Mouse (Mus musculus) thymus, adult 18-20 months (tissue): ENCODE results near the gene Lrrc4b.

Source experiments
- DNase-seq, 2 experiments: peaks; one replicate each; pipeline ENCODE4 v3.0.0; 2022; ENCODE audit warnings: mixed read lengths in 2 of 2

The Lrrc4b gene

DNA sequence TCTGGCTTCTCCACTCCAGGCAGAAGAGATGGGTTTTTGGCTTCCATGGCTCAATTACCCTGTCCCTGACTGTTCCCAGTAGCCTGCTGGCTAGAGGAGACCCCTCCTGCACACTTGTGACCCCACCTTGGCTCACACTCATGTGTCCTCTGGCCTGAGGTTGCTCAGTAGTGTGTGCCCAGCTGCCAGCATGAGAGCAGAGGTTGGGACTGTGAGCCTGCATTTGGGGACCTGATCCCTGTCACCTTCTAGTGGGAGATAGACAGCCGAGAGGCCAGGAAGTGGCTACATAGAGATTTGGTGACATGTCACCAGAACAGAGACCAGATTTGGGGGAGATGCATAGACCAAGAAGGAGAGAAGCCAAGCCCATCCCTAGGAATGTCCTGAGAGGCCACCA is 8.4 kb downstream of the Lrrc4b start:
- no peak for DNase-seq

DNA sequence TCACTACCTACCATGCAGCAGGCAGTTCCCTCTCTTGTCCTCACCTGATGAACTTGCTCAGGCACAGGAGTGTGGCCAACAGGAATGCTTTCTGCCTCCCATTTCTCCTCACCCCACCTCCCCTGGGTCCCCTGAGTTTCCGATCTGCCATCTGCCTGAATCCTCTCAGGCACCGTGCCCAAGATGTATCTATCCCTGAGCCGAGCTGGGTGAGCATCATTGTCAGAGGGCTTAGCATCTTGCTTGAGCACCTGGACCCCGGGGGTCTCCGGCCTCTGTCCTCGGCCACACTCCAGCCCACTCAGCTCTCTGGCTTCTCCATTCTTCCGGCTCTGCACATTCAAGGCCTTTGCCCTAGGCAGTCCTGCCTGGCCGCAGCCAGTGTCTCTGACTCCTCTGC is 9.1 kb downstream of the Lrrc4b start:
- DNase-seq: no peak

DNA sequence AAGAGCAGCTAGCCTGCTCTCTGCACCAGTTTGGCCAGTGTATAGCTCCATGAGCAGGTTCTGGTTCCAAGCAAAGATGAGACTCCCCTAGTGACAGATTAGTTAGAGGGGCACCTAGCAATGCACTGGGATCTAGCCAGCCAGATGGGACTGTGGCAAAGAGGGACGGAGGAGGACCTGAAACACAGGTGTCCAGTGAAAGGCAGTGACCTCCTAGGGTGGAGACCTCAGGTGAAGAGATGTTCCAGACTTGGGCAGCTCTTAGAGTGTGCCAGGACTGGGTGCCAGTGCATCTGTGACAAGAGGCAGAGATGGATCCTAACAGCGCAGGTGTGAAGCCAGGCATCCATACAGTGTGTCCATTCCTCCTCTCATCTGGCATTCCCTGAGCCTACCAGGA is 10.9 kb downstream of the Lrrc4b start:
- no peak for DNase-seq

DNA sequence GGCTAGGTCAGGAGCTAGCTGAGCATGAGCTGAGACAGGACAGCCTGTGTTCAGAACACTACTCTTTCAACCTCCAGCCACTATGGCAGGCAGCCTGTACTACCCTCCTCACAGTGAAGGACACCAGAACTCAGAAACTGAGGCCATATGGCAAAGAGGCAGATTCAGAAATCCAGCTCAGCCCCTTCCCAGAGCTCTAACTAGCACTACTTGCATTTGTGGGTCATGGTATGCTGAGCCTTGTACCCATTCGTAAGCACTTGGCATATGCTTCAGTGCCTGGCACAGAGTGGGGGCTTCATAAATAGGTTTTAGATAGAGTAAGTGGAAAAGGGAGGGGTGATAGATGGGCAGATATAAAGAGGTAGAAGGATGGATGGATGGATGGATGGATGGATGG is 11.7 kb downstream of the Lrrc4b start:
- DNase-seq: no peak

DNA sequence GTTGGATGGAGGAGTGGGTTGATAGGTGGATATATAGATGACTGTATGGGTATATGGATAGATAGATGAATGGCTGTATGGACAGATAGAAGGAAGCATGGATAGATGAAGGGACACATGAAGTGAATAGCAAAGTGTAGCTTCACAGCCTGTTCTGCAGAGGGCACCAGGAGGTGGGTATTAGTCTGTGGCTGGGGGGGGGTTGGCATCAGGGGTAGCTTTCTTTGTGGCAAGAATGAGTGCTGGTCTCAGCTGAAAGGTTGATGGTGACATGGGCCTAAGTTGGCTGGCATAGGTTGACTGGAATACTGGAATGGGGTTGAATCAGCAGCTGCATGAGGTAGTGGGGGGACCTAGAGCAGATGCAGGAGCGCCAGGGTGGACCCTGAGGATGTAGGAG is 12.4 kb downstream of the Lrrc4b start:
- no peak for DNase-seq

DNA sequence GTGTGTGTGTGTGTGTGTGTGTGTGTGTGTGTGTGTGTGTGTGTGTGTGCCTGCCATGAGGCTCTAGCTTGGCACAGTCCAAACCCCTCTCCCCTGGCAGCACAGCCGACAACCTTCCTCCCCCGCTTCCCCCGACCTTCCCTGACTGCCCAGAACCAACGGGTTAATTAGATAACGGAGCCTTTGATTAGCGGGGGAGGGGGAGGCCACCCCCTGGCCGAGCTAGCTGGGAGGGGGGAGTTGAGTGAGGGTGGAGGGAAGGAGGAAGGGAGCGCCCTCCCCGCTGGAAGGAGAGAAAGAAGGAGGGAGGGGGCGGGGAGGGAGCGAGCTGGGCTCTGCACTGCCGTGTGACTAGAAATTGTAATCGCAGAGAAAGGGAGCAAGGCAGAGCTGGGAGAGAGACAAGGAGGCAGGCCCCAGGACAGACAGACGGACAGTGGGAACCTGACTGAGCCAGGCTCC is 12.9 kb downstream of the Lrrc4b start:
- no peak for DNase-seq

DNA sequence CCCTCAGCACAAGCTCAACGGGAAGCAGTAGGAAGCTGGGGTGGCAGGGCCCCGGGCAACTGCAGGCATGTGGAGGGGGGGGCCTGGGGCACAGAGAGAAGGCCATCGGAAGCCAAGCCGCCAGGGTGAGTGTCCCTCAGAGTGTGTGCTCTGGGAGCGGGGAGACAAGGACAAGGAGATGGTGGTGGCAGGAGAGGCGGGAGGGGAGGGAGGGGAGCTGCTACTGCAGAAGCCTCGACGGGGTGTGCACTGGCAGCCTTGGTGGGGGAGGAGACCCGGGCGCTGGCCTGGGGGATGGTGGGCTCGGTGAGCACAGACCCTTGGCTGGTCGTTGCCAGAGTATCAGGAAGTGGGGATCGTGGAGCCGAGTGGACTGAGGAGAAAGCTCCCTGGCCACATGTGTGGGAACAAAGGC is 13.6 kb downstream of the Lrrc4b start:
- no peak for DNase-seq

DNA sequence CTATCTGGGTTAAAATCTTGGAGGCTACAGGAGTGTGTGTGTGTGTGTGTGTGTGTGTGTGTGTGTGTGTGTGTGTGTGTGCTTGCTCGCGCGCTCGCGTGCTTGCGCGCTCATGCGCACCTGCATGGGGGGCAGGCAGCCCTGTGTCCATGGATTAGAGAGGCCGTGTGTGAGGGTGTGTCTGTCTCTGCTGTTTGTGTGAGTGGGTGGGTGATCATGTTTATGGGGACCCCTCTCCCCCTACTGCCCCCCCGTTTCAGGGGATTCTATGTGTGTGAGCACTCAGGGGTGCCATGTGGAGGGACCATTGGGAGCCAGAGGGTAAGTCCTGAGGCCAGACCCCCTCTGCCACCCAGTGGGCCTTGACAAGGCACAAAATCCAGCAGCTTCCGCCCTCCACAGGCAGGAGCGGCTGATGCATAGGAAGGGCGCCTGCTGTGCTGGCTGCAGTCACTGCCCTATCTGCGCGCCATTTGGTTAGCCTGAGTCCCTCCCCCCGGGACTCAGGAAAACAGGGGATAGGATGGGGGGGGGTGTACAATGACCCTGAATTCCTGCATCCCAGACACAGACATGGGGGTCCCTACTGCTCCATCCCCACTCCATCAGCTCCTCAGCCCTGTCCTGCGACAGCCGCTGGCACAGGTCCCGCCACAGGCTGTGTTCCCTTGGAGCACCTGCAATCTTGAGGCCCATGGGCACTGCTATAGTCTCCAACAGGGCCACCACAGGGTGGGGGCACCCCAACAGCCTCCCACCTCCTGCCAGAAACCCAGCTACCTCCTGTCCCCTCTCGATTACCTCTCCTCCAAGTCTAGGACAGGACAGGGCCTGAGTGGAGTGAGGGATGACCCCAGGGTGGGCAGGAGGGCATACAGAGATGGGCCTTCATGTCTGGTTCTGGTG is 14.7 kb downstream of the Lrrc4b start:
- DNase-seq: no peak

DNA sequence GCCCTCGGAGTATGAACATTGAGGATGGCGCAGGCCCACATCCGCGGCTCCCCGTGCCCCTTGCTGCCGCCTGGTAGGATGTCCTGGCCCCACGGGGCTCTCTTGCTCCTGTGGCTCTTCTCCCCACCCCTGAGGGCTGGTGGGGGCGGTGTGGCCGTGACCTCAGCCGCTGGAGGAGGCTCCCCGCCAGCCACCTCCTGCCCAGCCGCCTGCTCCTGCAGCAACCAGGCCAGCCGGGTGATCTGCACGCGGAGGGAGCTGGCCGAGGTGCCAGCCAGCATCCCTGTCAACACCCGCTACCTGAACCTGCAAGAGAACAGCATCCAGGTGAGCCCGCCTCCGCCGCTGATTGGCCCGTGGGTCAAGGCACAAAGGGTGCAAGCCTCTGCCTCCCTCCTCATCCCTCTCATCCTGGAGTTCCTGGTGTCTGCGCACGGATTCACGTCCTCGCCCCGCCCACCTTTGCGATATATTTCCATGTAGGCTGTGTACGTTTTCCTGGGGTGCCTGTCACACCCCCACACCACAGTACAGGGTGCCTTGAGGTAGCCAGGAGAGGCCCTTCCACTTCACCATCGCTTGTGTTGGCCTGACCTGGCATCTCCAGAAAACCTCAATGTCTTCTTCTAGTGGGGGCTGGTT is 16.2 kb downstream of the Lrrc4b start:
- DNase-seq: no peak

DNA sequence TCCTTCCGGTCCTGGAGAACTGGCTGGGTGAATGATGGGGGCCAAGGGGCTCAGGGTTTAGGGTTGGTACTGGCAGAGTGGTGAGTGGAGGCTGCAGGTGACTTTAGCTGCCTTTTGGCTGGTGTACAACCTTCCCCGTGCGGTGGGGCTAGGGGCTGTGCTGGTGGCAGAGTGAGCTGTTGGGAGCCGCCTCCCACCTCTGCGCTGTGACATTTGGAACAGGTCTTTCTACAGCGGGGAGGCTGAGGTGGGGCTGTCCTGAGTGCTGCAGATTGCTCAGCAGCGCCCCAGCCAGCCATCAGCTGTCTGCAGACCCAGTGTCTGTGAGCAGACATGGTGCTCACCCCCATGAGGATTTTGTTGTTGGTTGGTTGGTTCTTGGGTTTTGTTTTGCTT is 16.7 kb downstream of the Lrrc4b start:
- DNase-seq: no peak

DNA sequence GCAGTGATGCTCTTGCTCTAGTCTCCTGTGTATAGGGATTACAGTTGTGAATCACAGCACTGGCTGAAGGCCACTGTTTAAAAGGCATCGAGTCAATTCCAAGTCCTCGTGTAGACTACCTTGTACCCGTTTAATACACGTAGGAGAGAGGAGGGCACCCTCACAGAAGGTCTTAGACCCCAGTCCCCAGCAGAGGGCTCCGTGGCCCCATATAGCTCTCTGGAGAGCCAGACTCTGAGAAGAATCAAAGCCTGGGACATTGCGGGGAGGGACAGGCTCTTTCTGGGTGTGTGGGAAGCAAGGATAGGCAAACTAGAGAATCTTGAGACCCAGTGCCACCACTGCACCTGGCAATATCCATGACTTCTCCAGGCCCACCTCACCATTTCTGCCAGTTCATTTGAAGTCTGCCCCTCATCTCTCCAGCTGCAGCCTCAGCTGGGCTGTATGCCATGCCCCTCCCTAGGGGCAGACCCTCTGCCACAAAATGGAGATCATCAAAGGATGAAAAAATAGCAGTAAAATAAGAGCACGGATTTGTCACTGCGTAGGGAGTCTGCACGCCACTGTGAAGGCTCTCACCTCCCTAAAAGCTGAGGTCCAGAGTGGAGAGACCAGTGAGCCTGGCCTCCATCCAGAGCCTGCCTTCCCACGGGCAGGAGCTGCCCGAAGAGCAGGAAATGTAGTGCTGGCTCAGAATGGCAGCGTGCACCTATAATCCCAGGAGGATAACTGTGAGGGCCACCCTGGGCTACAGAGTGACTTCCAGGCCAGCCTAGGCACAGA is 17.4 kb downstream of the Lrrc4b start:
- no peak for DNase-seq

DNA sequence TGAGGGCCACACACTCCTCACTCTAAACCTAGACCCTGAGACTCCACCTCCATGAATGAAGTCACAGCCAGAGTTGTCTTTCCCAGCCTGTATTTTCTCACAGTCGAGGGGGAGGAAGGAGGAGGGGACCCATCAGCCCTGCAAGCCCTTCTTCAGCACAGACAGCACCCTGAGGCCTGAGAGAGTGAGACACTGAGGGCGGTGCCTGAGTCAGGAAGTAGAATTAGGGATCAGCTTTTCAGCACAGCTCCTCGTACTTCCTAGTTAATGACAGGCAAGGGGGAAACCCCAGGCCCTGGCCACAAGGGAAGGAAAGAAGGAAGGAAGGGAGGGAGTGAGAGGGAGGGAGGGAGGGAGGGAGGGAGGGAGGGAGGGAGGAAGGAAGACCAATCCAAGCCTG is 24.4 kb downstream of the Lrrc4b start:
- no peak for DNase-seq

DNA sequence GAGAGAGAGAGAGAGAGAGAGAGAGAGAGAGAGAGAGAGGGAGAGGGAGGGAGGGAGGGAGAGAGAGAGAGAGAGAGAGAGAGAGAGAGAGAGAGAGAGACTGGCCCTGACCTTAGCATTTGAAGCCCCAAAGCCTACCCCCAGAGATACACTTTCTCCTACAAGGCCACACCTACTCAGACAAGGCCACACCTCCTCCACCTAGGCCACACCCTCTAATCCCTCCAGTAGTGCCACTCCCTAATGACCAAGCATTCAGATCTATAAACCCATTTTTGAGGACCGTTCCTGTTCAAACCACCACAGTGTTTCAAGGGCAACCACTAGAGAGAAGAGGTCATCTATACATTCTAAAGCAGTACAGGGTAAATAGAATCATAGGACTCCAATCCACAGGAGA is 27.5 kb downstream of the Lrrc4b start:
- DNase-seq: no peak

DNA sequence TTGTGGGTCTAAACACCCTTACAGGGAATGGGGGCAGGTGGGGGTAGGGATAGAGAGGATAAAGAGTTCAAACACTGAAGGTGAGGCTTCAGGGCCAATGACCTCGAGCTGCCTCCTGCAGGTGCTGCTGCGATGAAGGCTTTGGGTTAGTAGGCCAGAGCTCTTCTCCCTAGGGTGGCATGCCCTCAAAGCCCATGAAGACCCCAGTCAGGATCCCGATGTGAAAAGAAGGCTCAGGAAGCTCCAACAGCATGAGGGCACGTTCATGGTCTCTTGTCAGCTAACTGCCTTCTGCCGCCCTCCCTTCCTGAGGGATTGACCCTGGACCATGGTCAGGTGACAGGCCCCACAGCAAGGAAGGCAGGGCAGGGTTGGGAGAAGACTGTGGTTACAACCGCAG is 31.2 kb downstream of the Lrrc4b start:
- no peak for DNase-seq

DNA sequence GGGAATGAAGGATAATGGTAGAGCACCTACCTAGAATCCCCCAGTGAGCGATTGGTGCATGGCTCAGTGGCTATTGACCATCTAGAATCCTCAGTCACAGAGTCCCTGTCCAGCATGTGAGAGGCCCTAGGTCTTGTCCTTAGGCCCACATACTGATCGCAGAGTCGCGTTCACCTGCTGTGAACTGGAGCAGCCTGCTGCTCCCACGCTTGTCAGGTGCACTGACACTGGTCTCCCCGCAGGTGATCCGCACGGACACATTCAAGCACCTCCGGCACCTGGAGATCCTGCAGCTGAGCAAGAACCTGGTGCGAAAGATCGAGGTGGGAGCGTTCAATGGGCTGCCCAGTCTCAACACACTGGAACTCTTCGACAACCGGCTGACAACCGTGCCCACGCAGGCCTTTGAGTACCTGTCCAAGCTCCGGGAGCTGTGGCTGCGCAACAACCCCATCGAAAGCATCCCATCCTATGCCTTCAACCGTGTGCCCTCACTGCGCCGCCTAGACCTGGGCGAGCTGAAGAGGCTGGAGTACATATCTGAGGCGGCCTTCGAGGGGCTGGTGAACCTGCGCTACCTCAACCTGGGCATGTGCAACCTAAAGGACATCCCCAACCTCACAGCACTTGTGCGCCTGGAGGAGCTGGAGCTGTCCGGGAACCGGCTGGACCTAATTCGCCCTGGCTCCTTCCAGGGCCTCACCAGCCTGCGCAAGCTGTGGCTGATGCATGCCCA is 32.1 kb downstream of the Lrrc4b start:
- DNase-seq: no peak

DNA sequence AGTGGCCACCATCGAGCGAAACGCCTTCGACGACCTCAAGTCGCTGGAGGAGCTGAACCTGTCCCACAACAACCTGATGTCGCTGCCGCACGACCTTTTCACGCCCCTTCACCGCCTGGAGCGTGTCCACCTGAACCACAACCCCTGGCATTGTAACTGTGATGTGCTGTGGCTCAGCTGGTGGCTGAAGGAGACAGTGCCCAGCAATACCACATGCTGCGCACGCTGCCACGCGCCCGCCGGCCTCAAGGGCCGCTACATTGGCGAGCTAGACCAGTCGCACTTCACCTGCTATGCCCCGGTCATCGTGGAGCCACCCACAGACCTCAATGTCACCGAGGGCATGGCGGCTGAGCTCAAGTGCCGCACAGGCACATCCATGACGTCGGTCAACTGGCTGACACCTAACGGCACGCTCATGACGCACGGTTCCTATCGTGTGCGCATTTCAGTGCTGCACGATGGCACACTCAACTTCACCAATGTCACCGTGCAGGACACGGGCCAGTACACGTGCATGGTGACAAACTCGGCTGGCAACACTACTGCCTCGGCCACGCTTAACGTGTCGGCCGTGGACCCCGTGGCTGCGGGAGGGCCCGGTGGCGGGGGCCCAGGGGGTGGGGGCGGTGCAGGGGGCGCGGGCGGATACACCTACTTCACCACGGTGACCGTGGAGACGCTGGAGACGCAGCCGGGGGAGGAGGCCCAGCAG is 32.8 kb downstream of the Lrrc4b start:
- no peak for DNase-seq

DNA sequence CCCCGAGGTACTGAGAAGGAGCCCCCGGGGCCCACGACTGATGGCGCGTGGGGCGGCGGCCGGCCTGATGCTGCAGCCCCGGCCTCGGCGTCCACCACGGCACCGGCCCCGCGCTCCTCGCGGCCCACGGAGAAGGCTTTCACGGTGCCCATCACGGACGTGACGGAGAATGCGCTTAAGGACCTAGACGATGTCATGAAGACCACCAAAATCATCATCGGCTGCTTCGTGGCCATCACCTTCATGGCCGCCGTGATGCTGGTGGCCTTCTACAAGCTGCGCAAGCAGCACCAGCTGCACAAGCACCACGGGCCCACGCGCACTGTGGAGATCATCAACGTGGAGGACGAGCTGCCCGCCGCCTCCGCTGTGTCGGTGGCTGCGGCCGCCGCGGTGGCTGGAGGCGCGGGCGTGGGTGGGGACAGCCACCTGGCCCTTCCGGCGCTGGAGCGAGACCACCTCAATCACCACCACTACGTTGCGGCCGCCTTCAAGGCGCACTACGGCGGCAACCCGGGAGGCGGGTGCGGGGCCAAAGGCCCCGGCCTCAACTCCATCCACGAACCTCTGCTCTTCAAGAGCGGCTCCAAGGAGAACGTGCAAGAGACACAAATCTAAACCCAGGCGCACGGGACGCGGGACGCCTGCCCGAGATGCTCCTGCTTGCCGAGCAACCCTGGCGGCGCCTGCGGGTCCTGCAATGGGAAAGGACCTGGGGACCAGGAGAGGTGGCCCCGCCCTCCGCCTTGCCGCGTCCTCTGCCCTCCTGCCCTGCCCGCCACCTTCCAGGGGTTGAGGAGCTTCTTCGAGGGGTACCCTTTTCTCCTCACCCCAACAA is 33.6 kb downstream of the Lrrc4b start:
- DNase-seq: no peak

DNA sequence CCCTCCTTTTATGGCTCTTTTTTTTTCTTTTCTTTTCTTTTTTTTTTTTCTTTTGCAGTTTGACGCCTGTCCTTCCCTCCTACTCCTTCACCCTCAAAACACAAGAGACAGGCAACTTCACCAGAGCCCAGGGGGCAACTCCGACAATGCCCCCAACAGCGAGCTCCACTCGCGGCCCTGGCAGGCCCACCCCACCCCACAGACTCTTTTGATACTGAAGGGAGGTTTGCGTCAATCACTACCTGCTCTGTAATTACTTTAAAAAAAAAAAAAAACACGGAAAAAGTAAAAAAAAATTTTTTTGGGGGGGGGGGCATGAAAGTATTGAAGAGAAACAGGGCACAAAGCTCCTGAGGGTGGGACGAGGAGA is 34.2 kb downstream of the Lrrc4b start:
- DNase-seq: no peak

DNA sequence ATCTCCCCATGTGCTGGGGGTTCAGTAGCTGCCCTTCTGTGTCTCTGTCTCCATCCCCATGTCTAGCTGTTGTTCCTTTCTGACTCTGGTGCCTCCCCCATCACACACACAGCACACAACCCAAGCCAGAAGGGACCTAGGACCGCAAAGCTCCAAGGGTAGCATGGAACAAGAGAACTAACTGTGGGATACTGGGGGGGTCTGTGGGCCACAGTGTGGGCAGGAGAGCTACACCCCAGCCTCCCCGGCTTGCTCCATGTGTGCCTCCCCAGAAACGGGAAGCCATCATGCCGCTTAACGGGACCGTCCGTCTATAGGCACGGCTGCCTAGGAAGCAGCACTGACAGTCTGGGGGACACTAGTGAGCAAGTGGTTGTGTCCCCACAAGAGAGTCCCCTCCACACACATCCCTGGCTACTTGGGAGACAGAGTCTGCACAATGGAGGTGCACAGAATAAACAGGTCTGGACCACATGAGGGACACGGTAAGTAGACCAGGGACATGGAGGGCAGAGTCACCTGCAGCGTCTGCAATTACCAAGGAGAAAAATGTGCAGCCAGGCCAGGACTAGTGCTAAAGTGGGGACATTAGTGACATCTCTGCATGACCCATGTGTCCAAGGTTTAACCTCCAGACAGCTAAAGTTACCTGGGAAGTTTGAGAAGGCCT is 34.9 kb downstream of the Lrrc4b start:
- DNase-seq: no peak

DNA sequence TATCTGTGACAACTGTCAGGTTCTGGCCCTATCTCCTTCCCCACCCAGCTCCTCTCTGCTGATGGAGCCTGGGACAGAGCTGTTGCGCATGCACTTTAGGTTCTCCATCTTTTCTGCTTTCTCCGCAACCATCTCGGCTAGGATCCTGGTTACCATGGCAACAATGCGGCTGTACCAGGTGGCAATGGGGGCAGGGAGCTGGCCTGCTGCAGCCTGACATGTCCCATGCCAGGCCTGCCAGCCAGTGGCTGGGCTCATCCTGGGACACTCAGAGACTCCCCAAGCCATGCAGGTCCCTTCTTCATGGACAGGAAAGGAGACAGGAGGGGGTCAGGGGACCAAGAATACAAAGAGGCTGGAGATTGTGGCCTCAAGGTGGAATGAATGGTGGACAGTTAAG is 35.7 kb downstream of the Lrrc4b start:
- no peak for DNase-seq

DNA sequence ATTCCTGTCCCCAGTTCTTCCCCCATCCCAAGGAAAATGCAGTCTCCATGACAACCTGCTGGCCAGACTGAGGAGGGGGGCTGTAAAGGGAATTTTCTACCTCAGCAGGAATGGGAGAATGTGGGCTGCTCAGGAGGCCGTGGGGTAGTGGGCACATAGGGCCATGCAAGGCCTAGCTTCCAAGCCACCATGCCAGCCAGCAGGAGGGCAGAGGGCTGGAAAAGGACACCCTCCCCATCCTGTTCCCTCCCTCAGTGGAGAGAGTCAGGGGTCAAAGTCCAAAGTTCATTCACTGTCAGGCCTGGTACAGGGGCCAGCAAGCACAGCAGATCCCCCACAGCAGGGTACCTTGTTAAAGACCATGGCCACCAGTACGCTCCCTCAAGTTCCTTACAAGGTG is 36.3 kb downstream of the Lrrc4b start, which contains the start of gene Aspdh:
Gene Aspdh, plus strand, starts transcription at position 281 of the 400 bp plus-strand sequence.
- DNase-seq: no peak
